In genomic region chr3:97706561-97706960, GRCm38 (mm10) we compare ENCODE assay signal across 51 mouse cellular contexts. TPM values are rescaled to one million over a fixed set of nuclear protein-coding genes. Genes with fewer than 3 reads are reported as not detected.
"Had no signal": no experiment of that assay in that cellular context is flagged by ENCODE, and none has a peak within 500 bp of the region (broad histone marks: within the 10 kb centered on the region; RNA-seq: fewer than 3 reads in every experiment).

No protein-coding gene starts in this region.

- H3K4me3 ChIP-seq: heart, embryonic 12.5 days; heart, embryonic 13.5 days; heart, embryonic 15.5 days; hindbrain, embryonic 10.5 days; hindbrain, embryonic 12.5 days; hindbrain, embryonic 13.5 days; hindbrain, embryonic 15.5 days; intestine, embryonic 15.5 days; kidney, embryonic 15.5 days; layer of hippocampus, adult 2 months; left cerebral cortex, adult 2 months had no signal

- H3K9me3 ChIP-seq: heart, embryonic 12.5 days; heart, embryonic 13.5 days; heart, embryonic 15.5 days; hindbrain, embryonic 10.5 days; hindbrain, embryonic 12.5 days; hindbrain, embryonic 13.5 days; hindbrain, embryonic 15.5 days; intestine, embryonic 15.5 days; kidney, embryonic 15.5 days had no signal

- H3K27me3 ChIP-seq: heart, embryonic 12.5 days; heart, embryonic 13.5 days; heart, embryonic 15.5 days; hindbrain, embryonic 12.5 days; hindbrain, embryonic 13.5 days; hindbrain, embryonic 15.5 days; intestine, embryonic 15.5 days; kidney, embryonic 15.5 days had no signal

- H3K9ac ChIP-seq: heart, embryonic 12.5 days; heart, embryonic 13.5 days; heart, embryonic 15.5 days; hindbrain, embryonic 12.5 days; hindbrain, embryonic 13.5 days; hindbrain, embryonic 14.5 days; hindbrain, embryonic 15.5 days; intestine, embryonic 15.5 days; kidney, embryonic 15.5 days had no signal

- H3K27ac ChIP-seq: heart, embryonic 13.5 days; heart, embryonic 15.5 days; hindbrain, embryonic 10.5 days; hindbrain, embryonic 12.5 days; hindbrain, embryonic 13.5 days; hindbrain, embryonic 14.5 days; hindbrain, embryonic 15.5 days; hindbrain, postnatal 0 days; intestine, embryonic 15.5 days; kidney, embryonic 15.5 days; kidney, postnatal 0 days; layer of hippocampus, adult 2 months; left cerebral cortex, adult 2 months had no signal

- H3K36me3 ChIP-seq: hindbrain, embryonic 10.5 days; hindbrain, embryonic 12.5 days; intestine, embryonic 15.5 days; kidney, embryonic 15.5 days had no signal

- DNase-seq: heart, postnatal 10 days; heart, postnatal 14 days; heart, postnatal 36 days; heart, postnatal 4 days; kidney, adult 11 months; kidney, adult 18-20 months; kidney, adult 2 months; kidney, adult 8-10 months; kidney, adult 9 months; kidney, postnatal 10 days; kidney, postnatal 14 days; kidney, postnatal 25 days; kidney, postnatal 36 days; kidney, postnatal 4 days; layer of hippocampus, adult 9-11 months; layer of hippocampus, postnatal 36 days had no signal

- H3K4me1 ChIP-seq: heart, embryonic 13.5 days; heart, embryonic 15.5 days; hindbrain, embryonic 10.5 days; hindbrain, embryonic 12.5 days; hindbrain, embryonic 13.5 days; hindbrain, embryonic 15.5 days; intestine, embryonic 15.5 days; kidney, embryonic 15.5 days had no signal

RNA-seq across cellular contexts. Expression of gene Gm17651, which starts 32.1 kb away (rescaled TPM):
- total RNA-seq: heart, postnatal 10 days; heart, postnatal 14 days; heart, postnatal 25 days; heart, postnatal 36 days; heart, postnatal 4 days; hematopoietic stem cell, adult 5-6 weeks; hindbrain, postnatal 0 days; layer of hippocampus, adult 18-20 months; layer of hippocampus, adult 2 months; layer of hippocampus, adult 8-10 months; layer of hippocampus, postnatal 10 days; layer of hippocampus, postnatal 14 days; layer of hippocampus, postnatal 25 days; layer of hippocampus, postnatal 36 days; left cerebral cortex, adult 18-20 months; left cerebral cortex, adult 2 months; left cerebral cortex, adult 8-10 months had no signal
- polyA plus RNA-seq: heart, embryonic 12.5 days; heart, embryonic 13.5 days; heart, embryonic 14.5 days; heart, embryonic 15.5 days; heart, embryonic 16.5 days; heart, postnatal 0 days; hindbrain, embryonic 10.5 days; hindbrain, embryonic 11.5 days; hindbrain, embryonic 12.5 days; hindbrain, embryonic 13.5 days; hindbrain, embryonic 14.5 days; hindbrain, embryonic 15.5 days; hindbrain, embryonic 16.5 days; hindbrain, postnatal 0 days; inflammation-experienced regulatory T-cells, adult 6 months; intestine, embryonic 14.5 days; intestine, embryonic 15.5 days; intestine, embryonic 16.5 days; intestine, postnatal 0 days; kidney, adult 2 months; kidney, embryonic 14.5 days; kidney, embryonic 15.5 days; kidney, embryonic 16.5 days; kidney, postnatal 0 days; large intestine, adult 2 months had no signal
